Mouse (Mus musculus): ENCODE measurements at regions not wholly inside any gene's neighbourhood (a gene's known extent, or its start where the extent isn't known, plus 50 kb on each side); places are given as distances from the start of the nearest gene placed in this dataset.
"Not testable (repeated sequence)": the region's sequence is repeated elsewhere in the genome, so short reads cannot be mapped to it uniquely, and the experiment has no call there.

DNA sequence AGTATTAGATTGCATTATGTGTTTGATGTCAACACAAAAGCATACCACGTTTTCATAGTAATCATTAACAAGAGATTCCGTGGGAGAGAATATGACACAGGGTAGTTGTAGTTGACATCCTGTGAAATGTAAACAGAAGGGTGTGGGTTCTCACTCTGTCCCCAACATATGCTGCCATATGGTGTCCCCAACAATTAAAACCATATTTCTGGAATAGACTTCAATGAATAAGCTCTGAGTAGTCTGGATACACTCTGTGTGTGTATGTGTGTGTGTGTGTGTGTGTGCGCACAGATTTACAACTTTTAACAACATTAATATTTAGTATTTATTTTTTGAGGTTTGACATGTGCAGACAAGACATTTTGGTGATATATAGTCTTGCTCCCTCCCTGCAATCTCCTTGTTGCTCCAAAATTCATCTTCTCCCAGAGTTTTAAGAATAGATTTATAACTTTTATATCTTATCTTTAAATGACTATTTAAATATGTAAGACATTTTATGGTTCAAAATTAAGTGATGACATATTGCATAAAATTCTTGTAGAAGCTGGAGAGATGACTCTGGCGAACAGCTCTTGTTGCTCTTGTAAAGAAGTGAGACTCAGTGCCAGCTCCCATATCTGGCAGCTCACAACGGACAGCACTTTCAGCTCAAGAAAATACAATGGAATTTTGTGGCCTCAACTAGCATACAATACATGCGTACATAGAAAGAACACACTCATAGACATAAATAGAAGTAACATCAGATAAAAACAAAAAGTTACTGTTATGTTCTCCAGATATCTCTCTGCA is 162.6 kb upstream of the Tram1l1 start:
- DNase-seq = no peak

DNA sequence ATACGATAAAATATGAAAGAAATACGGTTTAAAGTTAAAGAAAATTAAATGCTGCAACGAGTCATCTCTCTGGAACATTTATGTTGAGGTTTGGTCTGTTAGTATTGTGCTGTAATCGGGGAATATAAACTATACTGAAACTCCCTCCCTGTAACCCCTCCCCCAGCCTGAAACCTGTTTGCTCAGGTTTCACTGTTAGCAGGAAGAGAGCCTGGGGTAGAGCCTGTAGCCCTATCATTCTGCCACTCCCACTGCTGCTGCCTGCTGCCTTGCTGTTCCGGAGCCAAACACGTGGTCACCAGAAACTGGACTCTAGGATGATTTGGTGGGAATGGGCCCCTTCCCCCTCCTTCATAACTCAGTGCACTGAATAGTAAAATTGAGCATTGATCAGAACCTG is 127.3 kb upstream of the Tram1l1 start:
- DNase-seq = not testable (repeated sequence)

DNA sequence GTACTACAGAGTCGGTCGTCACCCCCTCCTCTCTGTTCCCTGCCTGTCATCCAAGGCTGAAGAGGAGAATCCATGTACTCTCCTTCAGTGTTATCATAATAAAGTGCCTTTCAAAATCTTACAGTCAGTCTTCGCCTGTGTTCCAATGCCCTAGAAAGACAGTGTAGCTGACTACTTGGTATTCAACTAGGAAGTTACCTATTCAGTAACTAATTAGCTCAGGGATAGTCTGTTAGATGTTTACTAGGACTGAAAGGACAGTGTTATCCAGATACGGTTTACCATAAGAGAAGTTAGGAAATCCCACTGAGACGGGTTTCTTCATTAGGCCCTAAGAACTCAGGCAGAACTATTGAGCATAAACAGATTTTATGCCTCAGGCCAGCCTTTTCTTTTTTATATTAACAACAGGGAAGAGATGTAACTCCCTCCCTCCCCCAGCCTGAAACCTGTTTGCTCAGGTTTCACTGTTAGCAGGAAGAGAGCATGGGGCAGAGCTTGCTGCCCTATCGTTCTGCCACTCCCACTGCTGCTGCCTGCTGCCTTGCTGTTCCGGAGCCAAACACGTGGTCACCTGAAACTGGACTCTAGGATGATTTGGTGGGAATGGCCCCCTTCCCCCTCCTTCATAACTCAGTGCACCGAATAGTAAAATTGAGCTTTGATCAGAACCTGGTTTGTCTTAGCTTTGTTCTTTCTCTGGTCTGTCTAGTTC is 120.3 kb upstream of the Tram1l1 start:
- DNase-seq = not testable (repeated sequence)

DNA sequence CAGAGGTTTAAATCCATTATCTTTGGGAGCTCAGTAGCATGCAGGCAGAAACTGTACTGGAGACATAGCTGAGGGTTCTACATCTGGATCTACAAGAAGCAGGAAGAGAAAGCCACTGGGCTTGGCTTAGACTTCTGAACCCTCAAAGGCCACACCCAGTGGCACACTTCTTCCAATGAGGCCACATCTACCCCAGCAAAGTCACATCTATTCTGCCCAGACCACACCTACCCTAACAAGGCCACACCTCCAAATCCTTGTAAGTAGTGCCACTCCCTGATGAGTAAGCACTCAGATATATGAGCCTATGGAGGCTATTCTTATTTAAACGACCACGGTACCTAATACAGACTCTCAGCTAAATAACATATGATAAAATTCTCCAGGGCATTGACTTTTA is 103.5 kb upstream of the Tram1l1 start:
- no peak for DNase-seq

DNA sequence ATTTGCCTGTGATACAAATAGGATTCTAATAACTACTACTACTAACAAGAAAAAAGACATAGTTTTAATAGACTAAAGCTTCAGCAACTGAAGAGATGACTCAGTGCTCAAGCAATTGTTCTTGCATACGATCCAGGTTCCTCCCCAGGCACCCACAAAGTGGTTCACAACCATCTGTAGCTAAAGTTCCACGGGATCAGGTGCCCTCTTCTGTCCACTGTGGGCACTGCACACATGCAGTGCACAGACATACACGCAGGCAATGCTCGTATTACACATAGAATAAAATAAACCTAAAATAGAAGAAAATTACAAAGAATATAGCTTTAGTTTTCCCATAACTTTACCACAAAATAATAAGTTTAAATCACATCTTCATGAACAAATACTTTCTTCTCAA is 94.7 kb upstream of the Tram1l1 start:
- DNase-seq = peak; percentile 4 to 26

DNA sequence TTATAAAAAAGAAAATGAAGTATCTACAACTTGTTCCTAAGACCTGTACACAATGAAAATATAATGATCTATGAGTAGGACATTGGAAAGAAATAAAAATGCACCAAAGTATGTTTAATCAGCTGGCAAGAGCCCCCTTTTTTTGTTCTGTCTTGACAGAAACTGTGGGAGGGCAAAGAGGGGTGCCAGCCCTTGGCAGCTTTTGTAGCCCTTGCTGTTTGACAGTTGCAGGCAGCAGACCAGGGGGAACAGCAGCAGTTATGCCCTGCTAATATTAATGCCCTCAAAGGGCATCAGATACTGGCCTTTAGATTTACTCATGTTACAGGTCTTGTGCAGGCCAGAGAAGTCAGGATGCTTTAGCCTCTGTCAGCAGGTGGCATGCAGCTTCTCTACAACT is 93.0 kb upstream of the Tram1l1 start:
- peak; percentile 8 to 12 for DNase-seq

DNA sequence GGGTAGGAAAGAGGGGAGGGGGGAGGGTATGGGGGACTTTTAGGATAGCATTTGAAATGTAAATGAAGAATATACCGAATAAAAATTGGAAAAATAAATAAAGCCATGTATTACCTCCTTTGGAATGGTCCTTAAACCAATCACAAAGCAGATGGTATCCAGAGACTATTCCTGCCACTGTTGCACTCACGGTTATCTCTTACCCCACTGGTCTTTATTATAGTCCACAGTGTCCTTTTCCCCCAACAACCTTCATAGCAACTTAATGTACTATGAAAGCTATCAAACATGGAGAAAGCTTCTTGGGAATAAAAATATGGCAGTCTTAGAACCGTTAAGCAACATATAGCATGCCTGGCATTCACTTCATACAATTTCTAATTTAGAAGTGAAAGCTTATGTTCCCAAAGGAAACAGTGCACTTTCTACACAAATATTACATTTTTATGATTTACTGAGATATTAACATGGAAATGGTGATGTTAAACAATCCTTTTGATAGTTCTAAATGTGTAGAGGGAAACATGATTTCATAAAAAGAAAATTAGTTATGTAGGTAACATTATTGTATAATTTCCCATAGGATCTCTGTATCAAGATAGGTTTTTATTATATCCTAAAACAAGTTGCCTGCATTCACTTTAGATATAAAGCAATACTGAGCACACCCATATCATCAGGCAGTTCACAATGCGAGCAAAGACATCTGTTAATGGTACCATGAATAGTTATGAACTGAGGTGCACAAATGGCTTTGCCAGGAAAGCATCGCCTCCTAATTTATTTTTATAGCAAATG is 79.5 kb upstream of the Tram1l1 start:
- no peak for DNase-seq

DNA sequence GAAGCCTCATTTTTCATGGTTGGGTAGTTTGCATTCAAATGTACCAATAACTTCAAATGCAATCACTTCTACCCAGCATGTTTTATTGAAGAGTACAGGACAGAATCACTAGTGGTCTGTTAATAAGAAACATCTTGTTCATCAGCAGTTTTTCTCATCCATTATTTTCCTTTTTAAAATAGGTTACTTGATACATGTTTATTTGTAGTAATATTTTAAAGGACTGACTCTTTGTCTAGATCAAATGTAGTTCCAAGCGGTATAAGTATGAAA is 79.0 kb upstream of the Tram1l1 start:
- no peak for DNase-seq

DNA sequence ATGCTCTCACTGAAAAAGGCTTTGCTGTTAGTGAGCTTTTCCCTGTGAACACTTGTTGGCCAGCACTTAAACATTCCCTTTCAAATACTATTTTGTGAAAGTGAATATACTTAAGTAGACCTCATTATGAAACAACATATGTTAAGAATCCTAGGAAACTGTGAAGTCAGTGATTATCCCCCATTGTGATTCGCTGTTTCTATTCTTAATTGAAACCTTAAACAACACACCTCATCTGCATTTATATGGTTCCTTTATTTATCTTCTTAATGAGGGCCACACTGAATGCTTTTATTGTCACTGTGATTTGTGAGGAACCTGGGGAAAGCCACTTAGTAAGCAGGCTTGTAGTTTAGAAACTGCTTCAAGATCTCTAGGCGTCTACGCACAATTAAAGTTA is 58.5 kb upstream of the Tram1l1 start:
- no peak for DNase-seq

DNA sequence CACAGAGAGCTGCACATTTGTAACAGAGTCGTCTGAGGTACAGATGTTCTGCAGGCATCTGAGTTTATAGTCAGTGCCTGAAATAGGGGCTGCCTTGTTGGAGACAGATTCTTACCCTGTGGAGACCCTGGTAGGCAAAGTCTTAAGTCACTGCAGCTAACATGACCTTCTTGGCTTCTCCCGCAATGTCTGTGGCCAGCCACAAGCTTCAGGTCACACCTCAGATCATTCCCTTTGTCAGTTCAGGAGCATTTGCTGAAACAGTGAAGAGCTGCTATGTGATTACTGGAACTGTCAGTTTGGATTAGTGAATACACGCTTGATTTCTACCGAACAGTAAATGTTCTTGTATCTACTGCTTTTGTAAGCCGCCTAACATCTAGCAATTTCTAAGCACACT is 53.8 kb upstream of the Tram1l1 start:
- DNase-seq = peak; percentile 23 to 34

DNA sequence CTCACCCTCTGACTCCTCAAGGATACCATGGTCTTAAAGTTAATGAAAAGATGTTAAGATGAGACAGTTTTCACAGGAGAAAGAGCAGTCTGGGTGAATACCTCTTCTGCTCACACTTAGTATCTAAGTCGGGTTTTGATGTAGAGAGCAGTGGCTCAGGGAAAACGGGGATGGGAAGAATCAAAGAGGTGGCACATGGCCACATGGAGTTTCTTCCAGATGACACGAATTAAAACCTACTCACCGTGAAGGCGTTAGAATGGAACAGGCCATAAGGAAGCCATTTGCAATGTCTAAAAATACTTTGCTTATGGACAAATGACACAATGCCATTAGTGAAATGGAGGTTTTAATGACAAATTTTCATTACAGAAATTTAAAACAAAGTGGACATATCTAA is 50.1 kb upstream of the Tram1l1 start:
- DNase-seq = peak; percentile 41 to 55
